Mouse (Mus musculus): ENCODE measurements around the gene Klhl30. TPM values are rescaled to one million over a fixed set of nuclear protein-coding genes. Genes with fewer than 3 reads are reported as not detected.

Gene Klhl30
- polyA plus RNA-seq, 1 experiment from 2014 or later = 0.41 TPM

DNA sequence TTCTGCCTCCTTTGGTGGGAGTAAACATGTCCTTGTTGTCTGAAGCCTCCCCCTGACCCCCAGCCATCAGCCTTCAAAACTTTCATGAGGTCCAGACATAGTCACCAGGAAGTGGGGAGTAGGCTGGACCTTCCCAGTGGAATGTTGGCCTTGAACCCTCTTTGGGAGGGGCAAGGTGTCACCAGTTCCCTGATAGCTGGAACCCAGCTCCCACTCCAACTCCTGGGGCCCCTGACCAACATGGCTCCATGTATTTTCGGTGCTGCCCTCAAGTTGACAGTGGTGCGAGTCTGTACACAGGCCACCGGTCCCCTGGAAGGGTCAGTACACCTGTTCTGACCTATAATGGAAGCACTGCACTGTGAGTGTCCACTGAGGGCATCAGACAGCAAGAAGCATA, 16.5 kb downstream of the Klhl30 start:
- Histone ChIP-seq H3K9me3 (ENCODE audit: control insufficient read depth, low read depth, low read length) (no peaks in the 10 kb centered on the region), H3K27me3 (ENCODE audit: control insufficient read depth, insufficient read depth, low read length) (no peaks in the 10 kb centered on the region), H3K4me2 (replicated peaks; ENCODE audit: low read depth, low read length) (no peak overlapping the region), H3K4me3 (ENCODE audit: low read depth, low read length) (no peak overlapping the region), H3K27ac (ENCODE audit: low read length) (no peak overlapping the region), H3K9ac (replicated peaks; ENCODE audit: low read depth, low read length) (no peak overlapping the region), H3K36me3 (ENCODE audit: control insufficient read depth, insufficient read depth, low read length) (peaks cover 23% of the 10 kb centered on the region; the same call in 1 of the 2 replicates), H3K4me1 (ENCODE audit: control insufficient read depth, insufficient read depth, low read length) (0 out of 2 replicates have a peak, but pooled peaks cover 3% of the 10 kb centered on the region)
- WGBS = 95% methylated on average over 3 of the region's 3 CpGs
- ATAC-seq (ENCODE audit: insufficient number of reproducible peaks, insufficient read depth, low FRiP score, low read depth) = no peak; the same call in 1 of the 2 replicates

DNA sequence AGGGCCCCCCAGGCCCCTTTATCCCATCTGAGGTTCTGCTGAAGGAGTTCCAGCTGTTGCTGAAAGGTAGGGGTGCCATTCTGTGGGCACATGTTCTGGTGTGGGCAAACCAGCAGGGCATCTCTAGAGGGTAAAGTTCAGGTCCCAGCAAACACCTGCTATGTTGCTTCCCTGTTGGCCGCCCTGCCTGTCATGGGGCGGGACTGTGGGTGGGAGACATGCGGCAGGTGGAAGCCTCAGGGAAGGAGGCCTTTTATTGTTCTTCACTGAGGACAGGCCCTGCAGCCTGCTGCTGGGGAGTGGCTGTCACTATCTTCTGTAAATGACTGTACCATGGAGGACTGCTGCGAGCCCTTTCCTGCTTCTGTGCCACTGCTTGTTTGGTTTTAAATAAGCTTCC, 18.6 kb downstream of the Klhl30 start:
- H3K4me2 ChIP-seq (replicated peaks; ENCODE audit: low read depth, low read length) = no peak overlapping the region
- H3K36me3 ChIP-seq (ENCODE audit: control insufficient read depth, insufficient read depth, low read length) = peaks cover 45% of the 10 kb centered on the region
- no peaks in the 10 kb centered on the region for H3K27me3 ChIP-seq (ENCODE audit: control insufficient read depth, insufficient read depth, low read length)
- 0 out of 2 replicates have a peak, but pooled peaks cover 3% of the 10 kb centered on the region for H3K4me1 ChIP-seq (ENCODE audit: control insufficient read depth, insufficient read depth, low read length)
- no peaks in the 10 kb centered on the region for H3K9me3 ChIP-seq (ENCODE audit: control insufficient read depth, low read depth, low read length)
- H3K4me3 ChIP-seq (ENCODE audit: low read depth, low read length) = no peak overlapping the region
- WGBS = 67% methylated on average over 4 of the region's 4 CpGs
- ATAC-seq (ENCODE audit: insufficient number of reproducible peaks, insufficient read depth, low FRiP score, low read depth) = no peak
- H3K27ac ChIP-seq (ENCODE audit: low read length) = no peak overlapping the region
- no peak overlapping the region for H3K9ac ChIP-seq (replicated peaks; ENCODE audit: low read depth, low read length)

DNA sequence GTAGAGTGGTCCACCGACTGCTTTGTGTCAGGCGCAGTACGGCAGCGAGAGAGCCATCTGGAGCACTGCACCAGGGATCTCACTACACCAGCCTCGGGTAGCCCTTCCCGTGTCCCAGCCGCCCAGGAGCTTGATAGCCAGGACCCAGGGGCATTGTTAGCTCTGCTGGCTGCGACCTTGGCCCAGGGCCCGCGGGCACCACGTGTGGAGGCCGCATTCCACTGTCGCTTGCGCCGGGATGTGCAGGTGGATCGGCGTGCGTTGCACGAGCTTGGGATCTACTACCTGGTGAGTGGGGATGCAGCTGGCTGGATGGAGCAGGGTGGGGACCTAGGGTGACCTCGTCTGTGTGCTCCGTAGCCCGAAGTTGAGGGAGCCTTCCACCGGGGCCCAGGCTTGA, 19.2 kb downstream of the Klhl30 start:
- Histone ChIP-seq H3K9ac (replicated peaks; ENCODE audit: low read depth, low read length) (no peak overlapping the region), H3K4me2 (replicated peaks; ENCODE audit: low read depth, low read length) (no peak overlapping the region), H3K27ac (ENCODE audit: low read length) (no peak overlapping the region), H3K27me3 (ENCODE audit: control insufficient read depth, insufficient read depth, low read length) (no peaks in the 10 kb centered on the region), H3K9me3 (ENCODE audit: control insufficient read depth, low read depth, low read length) (no peaks in the 10 kb centered on the region), H3K4me1 (ENCODE audit: control insufficient read depth, insufficient read depth, low read length) (0 out of 2 replicates have a peak, but pooled peaks cover 3% of the 10 kb centered on the region), H3K4me3 (ENCODE audit: low read depth, low read length) (no peak overlapping the region), H3K36me3 (ENCODE audit: control insufficient read depth, insufficient read depth, low read length) (peaks cover 51% of the 10 kb centered on the region)
- WGBS = 86% methylated on average over 23 of the region's 23 CpGs
- no peak for ATAC-seq (ENCODE audit: insufficient number of reproducible peaks, insufficient read depth, low FRiP score, low read depth)

DNA sequence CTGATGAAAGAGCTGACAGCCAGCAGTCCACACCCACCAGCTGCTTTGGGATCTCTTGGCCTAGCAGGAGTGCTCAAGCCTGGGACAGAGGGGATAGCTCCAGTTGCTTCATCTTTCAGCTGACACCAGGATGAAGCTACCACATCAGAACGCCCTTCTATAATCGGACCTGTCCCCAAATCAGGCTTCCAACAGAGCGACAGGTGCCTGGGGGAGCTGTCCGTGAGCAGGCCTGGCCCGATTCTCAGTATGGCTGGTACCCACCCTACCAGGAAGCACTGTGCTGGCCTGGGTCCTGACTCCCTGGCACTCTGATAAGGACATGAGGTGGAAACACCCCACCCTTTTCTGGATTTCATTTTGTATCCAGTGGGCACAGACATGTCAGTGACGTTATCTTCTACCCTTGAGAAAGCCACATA, 22.6 kb downstream of the Klhl30 start:
- no peak; the same call in 1 of the 2 replicates for ATAC-seq (ENCODE audit: insufficient number of reproducible peaks, insufficient read depth, low FRiP score, low read depth)
- Histone ChIP-seq H3K9me3 (ENCODE audit: control insufficient read depth, low read depth, low read length) (no peaks in the 10 kb centered on the region), H3K4me2 (replicated peaks; ENCODE audit: low read depth, low read length) (no peak overlapping the region), H3K27ac (ENCODE audit: low read length) (no peak overlapping the region), H3K36me3 (ENCODE audit: control insufficient read depth, insufficient read depth, low read length) (peaks cover 80% of the 10 kb centered on the region), H3K4me1 (ENCODE audit: control insufficient read depth, insufficient read depth, low read length) (no peaks in the 10 kb centered on the region), H3K27me3 (ENCODE audit: control insufficient read depth, insufficient read depth, low read length) (no peaks in the 10 kb centered on the region), H3K4me3 (ENCODE audit: low read depth, low read length) (no peak overlapping the region), H3K9ac (replicated peaks; ENCODE audit: low read depth, low read length) (no peak overlapping the region)
- whole genome bisulfite sequencing = 89% methylated on average over 6 of the region's 6 CpGs

DNA sequence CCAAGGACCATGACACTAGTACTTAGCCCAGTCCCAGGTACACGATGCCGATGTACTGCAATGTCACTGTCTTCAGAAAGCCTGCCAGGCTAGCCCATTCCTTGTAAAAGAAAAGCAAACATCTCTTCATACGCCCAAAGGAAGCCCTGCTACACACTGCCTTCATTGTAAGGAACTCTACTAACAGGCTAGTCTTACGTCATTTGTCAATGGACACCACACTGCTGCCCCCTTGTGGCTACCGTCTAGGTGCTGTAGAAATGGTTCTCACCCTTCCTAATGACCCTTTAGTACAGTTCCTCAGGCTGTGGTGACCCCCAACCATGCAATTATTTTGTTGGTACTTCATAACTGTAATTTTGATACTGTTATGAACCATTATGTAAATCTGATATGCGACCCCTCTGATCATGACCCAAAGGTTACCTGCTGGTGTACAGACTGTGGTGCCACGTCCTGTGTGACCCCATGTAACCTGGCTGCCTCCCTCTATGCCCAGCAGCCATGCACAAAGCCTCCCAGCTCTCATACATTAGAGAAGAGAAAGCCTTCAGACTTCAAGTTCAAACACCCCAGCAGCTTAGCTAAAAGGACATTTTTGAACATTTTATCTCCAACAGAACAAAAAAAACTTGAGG, 29.8 kb downstream of the Klhl30 start:
- no peaks in the 10 kb centered on the region for H3K27me3 ChIP-seq (ENCODE audit: control insufficient read depth, insufficient read depth, low read length)
- WGBS = 61% methylated on average over 7 of the region's 7 CpGs
- H3K9ac ChIP-seq (replicated peaks; ENCODE audit: low read depth, low read length) = no peak overlapping the region
- H3K9me3 ChIP-seq (ENCODE audit: control insufficient read depth, low read depth, low read length) = no peaks in the 10 kb centered on the region
- H3K4me1 ChIP-seq (ENCODE audit: control insufficient read depth, insufficient read depth, low read length) = no peaks in the 10 kb centered on the region
- peaks cover 88% of the 10 kb centered on the region for H3K36me3 ChIP-seq (ENCODE audit: control insufficient read depth, insufficient read depth, low read length)
- H3K4me3 ChIP-seq (ENCODE audit: low read depth, low read length) = no peak overlapping the region
- no peak overlapping the region for H3K4me2 ChIP-seq (replicated peaks; ENCODE audit: low read depth, low read length)
- no peak overlapping the region for H3K27ac ChIP-seq (ENCODE audit: low read length)
- ATAC-seq (ENCODE audit: insufficient number of reproducible peaks, insufficient read depth, low FRiP score, low read depth) = peak; percentile 28; the same call in 1 of the 2 replicates

DNA sequence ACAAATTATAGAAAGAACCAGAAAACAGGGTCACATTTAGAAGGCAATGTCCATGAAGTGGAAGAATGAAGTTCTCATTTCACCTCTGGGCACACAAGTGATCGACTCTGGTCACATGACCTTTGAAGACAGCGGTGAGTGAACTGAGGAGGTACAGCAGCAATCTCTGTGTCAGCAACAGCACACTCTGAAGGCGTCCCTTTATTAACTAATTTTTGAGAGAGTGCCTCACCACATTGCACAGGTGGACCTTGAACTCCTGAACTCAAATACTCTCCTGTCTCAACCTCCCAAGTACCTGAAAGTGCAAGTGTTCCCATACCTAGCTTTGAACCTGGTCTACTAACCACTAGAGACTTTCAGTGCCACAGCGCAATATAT, 30.3 kb downstream of the Klhl30 start:
- Histone ChIP-seq H3K27me3 (ENCODE audit: control insufficient read depth, insufficient read depth, low read length) (no peaks in the 10 kb centered on the region), H3K4me1 (ENCODE audit: control insufficient read depth, insufficient read depth, low read length) (no peaks in the 10 kb centered on the region), H3K9me3 (ENCODE audit: control insufficient read depth, low read depth, low read length) (no peaks in the 10 kb centered on the region), H3K9ac (replicated peaks; ENCODE audit: low read depth, low read length) (no peak overlapping the region), H3K27ac (ENCODE audit: low read length) (no peak overlapping the region), H3K4me2 (replicated peaks; ENCODE audit: low read depth, low read length) (no peak overlapping the region), H3K36me3 (ENCODE audit: control insufficient read depth, insufficient read depth, low read length) (peaks cover 86% of the 10 kb centered on the region), H3K4me3 (ENCODE audit: low read depth, low read length) (no peak overlapping the region)
- WGBS = 90% methylated on average over 4 of the region's 4 CpGs
- no peak for ATAC-seq (ENCODE audit: insufficient number of reproducible peaks, insufficient read depth, low FRiP score, low read depth)

DNA sequence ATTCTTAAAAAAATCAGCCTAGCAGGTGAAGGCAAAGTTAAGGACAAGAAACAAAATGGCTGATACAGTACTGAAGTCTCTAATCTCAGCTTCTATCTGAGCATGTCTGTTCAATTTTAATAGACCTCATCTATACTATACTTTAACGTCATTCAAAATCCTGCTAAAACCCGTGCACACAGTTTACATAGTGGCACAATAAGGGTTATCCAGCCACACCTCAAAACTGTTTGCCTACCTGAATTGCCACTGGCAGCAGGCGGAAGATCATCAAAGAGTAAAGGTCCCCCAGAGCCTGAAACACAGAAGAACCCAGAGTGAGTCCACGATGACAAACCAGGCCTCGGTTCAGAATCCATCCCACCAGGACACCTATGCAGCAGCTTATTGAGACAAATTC, 39.6 kb downstream of the Klhl30 start:
- 66% methylated on average over 5 of the region's 5 CpGs for WGBS
- Histone ChIP-seq H3K9ac (replicated peaks; ENCODE audit: low read depth, low read length) (no peak overlapping the region), H3K27ac (ENCODE audit: low read length) (no peak overlapping the region), H3K4me1 (ENCODE audit: control insufficient read depth, insufficient read depth, low read length) (no peaks in the 10 kb centered on the region), H3K27me3 (ENCODE audit: control insufficient read depth, insufficient read depth, low read length) (no peaks in the 10 kb centered on the region), H3K4me2 (replicated peaks; ENCODE audit: low read depth, low read length) (no peak overlapping the region), H3K9me3 (ENCODE audit: control insufficient read depth, low read depth, low read length) (no peaks in the 10 kb centered on the region), H3K4me3 (ENCODE audit: low read depth, low read length) (no peak overlapping the region), H3K36me3 (ENCODE audit: control insufficient read depth, insufficient read depth, low read length) (peaks cover 44% of the 10 kb centered on the region)
- ATAC-seq (ENCODE audit: insufficient number of reproducible peaks, insufficient read depth, low FRiP score, low read depth) = 0 out of 2 replicates have a peak, but pooled peaks have one; percentile 58

DNA sequence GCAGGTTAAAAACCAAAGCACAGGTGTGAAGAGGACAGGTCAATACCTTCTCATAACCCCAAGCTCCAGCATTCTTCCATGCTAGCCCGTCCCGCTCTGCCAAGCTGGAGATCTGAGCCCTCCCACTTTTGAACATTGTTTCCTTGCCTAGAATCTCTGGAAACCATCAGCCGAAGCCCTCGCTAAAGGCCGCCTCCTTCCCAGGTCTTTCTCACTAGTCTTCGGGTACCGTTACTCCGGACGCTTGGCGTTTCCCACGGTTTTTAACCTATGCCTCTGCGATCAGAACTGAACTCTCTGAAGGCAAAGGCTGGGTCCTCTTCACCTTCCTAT, 47.1 kb downstream of the Klhl30 start:
- ATAC-seq (ENCODE audit: insufficient number of reproducible peaks, insufficient read depth, low FRiP score, low read depth) = no peak

More for the DNA sequence above, 47.1 kb downstream of the Klhl30 start:
- H3K27me3 ChIP-seq (ENCODE audit: control insufficient read depth, insufficient read depth, low read length) = no peaks in the 10 kb centered on the region
- peak overlapping the region; percentile 94 for H3K9ac ChIP-seq (replicated peaks; ENCODE audit: low read depth, low read length)
- H3K4me1 ChIP-seq (ENCODE audit: control insufficient read depth, insufficient read depth, low read length) = peaks cover 15% of the 10 kb centered on the region; the same call in 1 of the 2 replicates
- peak overlapping the region; percentile 81 for H3K27ac ChIP-seq (ENCODE audit: low read length)
- peaks cover 6% of the 10 kb centered on the region for H3K36me3 ChIP-seq (ENCODE audit: control insufficient read depth, insufficient read depth, low read length)
- H3K4me3 ChIP-seq (ENCODE audit: low read depth, low read length) = peak overlapping the region; percentile 93
- H3K9me3 ChIP-seq (ENCODE audit: control insufficient read depth, low read depth, low read length) = no peaks in the 10 kb centered on the region
- peak overlapping the region; percentile 83 for H3K4me2 ChIP-seq (replicated peaks; ENCODE audit: low read depth, low read length)
- 1% methylated on average over 12 of the region's 12 CpGs for WGBS
